Mouse (Mus musculus) forebrain, postnatal 0 days (tissue): ENCODE results near the gene Siva1. TPM values are rescaled to one million over a fixed set of nuclear protein-coding genes. Genes with fewer than 3 reads are reported as not detected.
A peak's percentile ranks its signal among the peaks of the same experiment; 100 is the strongest.

Experiments used
- ATAC-seq: fragments of 200-750 bp; cut with Nextera tagmentation; 2 replicates; pipeline ENCODE4 v1.8.0; 2017; ENCODE audit warnings: mild to moderate bottlenecking, moderate library complexity
- DNase-seq: peaks from one replicate; pipeline ENCODE4 v3.0.0-alpha.2; 2015
- H3K27ac ChIP-seq: fragments of 300-500 bp; sonication (generic); 2 replicates; pipeline ENCODE4 v1.5.1; 2014; ENCODE audit warnings: low read depth, mild to moderate bottlenecking, antibody characterized with exemption, low read length, moderate library complexity, mixed read lengths
- H3K27me3 ChIP-seq: fragments of 300-500 bp; sonication (generic); 2 replicates; pipeline ENCODE4 v1.6.1; 2014; ENCODE audit warnings: mild to moderate bottlenecking, low read length, mixed read lengths; ENCODE audit not compliant: insufficient read depth
- H3K36me3 ChIP-seq: fragments of 300-500 bp; sonication (generic); 2 replicates; pipeline ENCODE4 v1.6.1; 2014; ENCODE audit warnings: mild to moderate bottlenecking, moderate library complexity; ENCODE audit not compliant: insufficient read depth
- H3K4me1 ChIP-seq: fragments of 300-500 bp; sonication (generic); 2 replicates; pipeline ENCODE4 v1.6.1; 2014; ENCODE audit warnings: antibody characterized with exemption; ENCODE audit not compliant: insufficient read depth
- H3K4me2 ChIP-seq: fragments of 300-500 bp; sonication (generic); 2 replicates; pipeline ENCODE4 v1.6.1; 2014; ENCODE audit warnings: low read depth, mild to moderate bottlenecking, moderate library complexity
- H3K4me3 ChIP-seq: fragments of 300-500 bp; sonication (generic); 2 replicates; pipeline ENCODE4 v1.5.1; 2014; ENCODE audit warnings: low read depth, low read length, mixed read lengths
- H3K9ac ChIP-seq: fragments of 300-500 bp; sonication (generic); 2 replicates; pipeline ENCODE4 v1.6.1; 2014; ENCODE audit warnings: mild to moderate bottlenecking
- H3K9me3 ChIP-seq: fragments of 300-500 bp; sonication (generic); 2 replicates; pipeline ENCODE4 v1.6.1; 2016; ENCODE audit warnings: low read length
- CTCF ChIP-seq: sonication (generic); IDR thresholded peaks from 2 replicates; pipeline ENCODE4 v1.5.1; 2016; ENCODE audit warnings: antibody characterized with exemption, control low read depth, low read depth
- WGBS: fragments of 180-500 bp; shearing (Covaris S2); extraction: QIAGEN DNeasy Blood & Tissue Kit; methylation state at CpG from one replicate; pipeline ENCODE4 v1.1.7; 2014; 5-methylcytosine and 5-hydroxymethylcytosine counted together
- polyA plus RNA-seq: library from polyadenylated mRNA; unstranded; fragments of >200 nt; fragmentation: Nextera tagmentation; extraction: Ambion mirVana; gene quantifications from 2 replicates; pipeline ENCODE4 v1.2.1, GENCODE M21; 2015
- total RNA-seq: library from RNA; depleted of rRNA; stranded (reverse); fragments of >200 nt; gene quantifications from 2 replicates; pipeline ENCODE4 v1.2.3, GENCODE M21; 2014; rRNA removed

The Siva1 gene
- total RNA-seq: 28.0 and 31.4 TPM in 2 replicates
- polyA plus RNA-seq: 50.5 and 61.5 TPM in 2 replicates

DNA sequence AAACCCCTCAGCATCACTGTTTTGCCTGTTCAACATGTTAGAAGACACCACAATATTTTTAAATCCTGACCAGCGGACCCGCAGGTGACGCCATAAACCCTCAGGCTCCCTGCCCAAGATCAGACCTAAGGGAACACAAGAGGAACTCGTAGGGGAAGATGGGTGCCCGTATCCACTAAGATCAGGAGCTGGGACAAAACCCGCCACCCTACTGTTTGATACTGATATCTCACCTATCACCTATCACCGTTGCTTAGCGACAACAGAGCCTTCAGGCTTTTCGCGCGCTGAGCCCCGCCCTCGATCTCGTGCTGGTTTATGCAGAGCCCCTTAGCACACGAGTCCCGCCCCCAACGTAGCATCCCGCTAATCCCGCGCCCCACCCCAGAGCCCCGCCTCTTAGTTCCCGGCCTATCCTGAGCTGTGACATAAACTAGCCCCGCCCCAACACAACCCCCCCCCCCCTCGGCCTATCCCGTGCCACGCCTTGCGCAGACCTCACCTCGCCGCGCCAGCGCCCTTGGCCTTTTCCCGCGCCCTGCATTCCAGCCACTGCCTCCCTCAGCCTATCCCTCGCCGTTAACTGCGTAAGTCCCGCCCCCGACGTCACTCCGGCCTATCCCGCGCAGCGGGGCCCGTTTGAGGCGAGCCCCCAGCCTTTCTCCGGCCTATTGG is at the start of gene Siva1:
Siva1 (plus strand) TSS at position 500 of the 675 bp plus-strand sequence.
- ATAC-seq (peak; percentile 94), DNase-seq (peak; percentile 96)
- Histone ChIP-seq H3K9ac (peak within 1 kb of the TSS; percentile 71), H3K4me2 (peak within 1 kb of the TSS; percentile 91), H3K27me3 (no peaks in the 10 kb centered on the region), H3K27ac (peak within 1 kb of the TSS; percentile 80), H3K36me3 (peaks cover 20% of the 10 kb centered on the region), H3K4me1 (peaks cover 17% of the 10 kb centered on the region), H3K9me3 (no peaks in the 10 kb centered on the region), H3K4me3 (peak within 1 kb of the TSS; percentile 64)
- no peak for TF ChIP-seq CTCF
- WGBS: 5% methylated on average over 44 of the region's 46 CpGs

- no peaks in the 10 kb centered on the region for H3K36me3 ChIP-seq
- TF ChIP-seq CTCF: no peak
- no peak overlapping the region for H3K9ac ChIP-seq
- H3K4me3 ChIP-seq: no peak overlapping the region
- H3K27me3 ChIP-seq: no peaks in the 10 kb centered on the region
- peak; percentile 50 for DNase-seq
- 21% methylated on average over 4 of the region's 4 CpGs for WGBS
- no peak overlapping the region for H3K4me2 ChIP-seq
- H3K27ac ChIP-seq: no peak overlapping the region
- H3K4me1 ChIP-seq: peaks cover 12% of the 10 kb centered on the region; the same call in 1 of the 2 replicates
- H3K9me3 ChIP-seq: no peaks in the 10 kb centered on the region
- no peak for ATAC-seq
These were observed 49.5 kb upstream of the Siva1 start for GRCm38 (mm10) chr12:112594989-112595388.

DNA sequence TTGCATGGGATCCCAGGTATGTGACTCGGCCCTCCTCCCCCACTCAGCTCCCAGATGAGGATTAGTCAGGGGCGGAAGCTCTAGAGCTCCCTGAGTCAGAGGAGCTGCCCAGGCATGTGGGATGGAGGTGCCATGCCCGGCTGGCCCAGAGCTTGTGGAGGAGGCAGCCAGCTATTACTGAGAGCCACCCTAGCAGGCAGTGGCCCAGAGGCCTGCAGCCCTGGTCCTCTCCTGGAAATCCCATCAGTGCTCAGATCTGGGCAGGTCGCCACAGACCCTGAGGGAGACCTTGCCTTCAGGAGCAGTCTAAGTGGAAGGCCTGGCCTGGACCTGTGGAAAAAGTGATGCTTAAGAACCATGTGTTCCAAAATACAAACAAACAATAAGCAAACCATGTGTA is 48.9 kb upstream of the Siva1 start:
- no peaks in the 10 kb centered on the region for H3K27me3 ChIP-seq
- 77% methylated on average over 4 of the region's 4 CpGs for WGBS
- H3K4me2 ChIP-seq: no peak overlapping the region
- DNase-seq (no peak), ATAC-seq (no peak)
- H3K36me3 ChIP-seq: no peaks in the 10 kb centered on the region
- no peak overlapping the region for H3K27ac ChIP-seq
- no peak for TF ChIP-seq CTCF
- no peak overlapping the region for H3K4me3 ChIP-seq
- no peaks in the 10 kb centered on the region for H3K9me3 ChIP-seq
- H3K9ac ChIP-seq: no peak overlapping the region
- peaks cover 12% of the 10 kb centered on the region; the same call in 1 of the 2 replicates for H3K4me1 ChIP-seq

DNA sequence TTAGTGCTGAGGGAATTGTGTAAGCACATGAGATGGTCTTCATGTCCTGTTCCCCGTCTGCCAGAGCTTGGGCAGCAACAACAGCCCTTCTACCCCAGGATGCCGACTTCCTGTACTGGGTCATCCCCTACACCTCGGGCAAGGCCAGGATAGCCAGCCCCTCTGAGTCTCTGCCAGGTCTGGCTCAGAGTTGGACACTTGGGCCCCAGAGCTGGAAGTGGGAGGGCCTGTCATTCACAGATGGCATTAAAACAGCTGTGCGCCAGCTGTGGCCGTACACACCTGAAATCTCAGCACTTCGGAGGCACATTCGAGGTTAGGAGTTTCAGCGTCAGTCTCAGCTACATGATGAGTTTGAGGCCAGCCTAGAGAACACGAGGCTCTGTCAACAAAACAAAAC is 48.0 kb upstream of the Siva1 start:
- H3K36me3 ChIP-seq: 0 out of 2 replicates have a peak, but pooled peaks cover 3% of the 10 kb centered on the region
- 76% methylated on average over 9 of the region's 9 CpGs for WGBS
- ATAC-seq: no peak
- no peaks in the 10 kb centered on the region for H3K27me3 ChIP-seq
- H3K4me3 ChIP-seq: no peak overlapping the region
- H3K4me2 ChIP-seq: no peak overlapping the region
- H3K27ac ChIP-seq: no peak overlapping the region
- H3K4me1 ChIP-seq: peaks cover 10% of the 10 kb centered on the region; the same call in 1 of the 2 replicates
- no peak for DNase-seq
- TF ChIP-seq CTCF: no peak
- no peak overlapping the region for H3K9ac ChIP-seq
- H3K9me3 ChIP-seq: no peaks in the 10 kb centered on the region

DNA sequence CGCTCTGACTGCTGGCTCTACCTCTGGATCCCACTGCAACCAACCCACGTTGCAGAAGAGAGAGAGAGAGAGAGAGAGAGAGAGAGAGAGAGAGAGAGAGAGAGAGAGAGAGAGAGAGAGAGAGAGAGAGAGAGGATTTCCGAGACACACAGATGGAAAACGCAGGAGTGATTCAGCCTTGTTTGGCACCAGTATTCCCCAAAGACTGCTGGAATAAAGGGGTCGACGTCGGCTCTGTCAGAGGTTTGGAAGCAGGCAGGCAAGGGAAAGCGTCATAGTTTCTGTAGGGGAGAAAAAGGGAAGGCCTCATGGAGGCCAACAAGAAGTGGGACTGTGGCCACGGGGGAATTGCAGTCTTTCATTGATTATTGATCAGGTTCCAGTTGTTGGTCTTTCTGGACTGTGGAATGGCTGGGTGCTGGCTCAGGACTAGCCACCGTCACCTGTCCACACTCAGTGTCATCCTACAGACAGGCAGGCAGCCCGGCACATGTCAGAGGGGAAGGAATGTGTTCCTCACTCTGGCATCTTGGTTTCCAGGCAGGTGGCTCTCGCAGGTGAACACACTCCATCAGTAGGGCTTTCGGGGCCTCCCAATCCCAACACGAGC is 47.5 kb upstream of the Siva1 start:
- Histone ChIP-seq H3K4me2 (no peak overlapping the region), H3K4me3 (no peak overlapping the region), H3K9ac (no peak overlapping the region), H3K36me3 (0 out of 2 replicates have a peak, but pooled peaks cover 5% of the 10 kb centered on the region), H3K9me3 (no peaks in the 10 kb centered on the region), H3K27me3 (no peaks in the 10 kb centered on the region), H3K27ac (no peak overlapping the region), H3K4me1 (peaks cover 10% of the 10 kb centered on the region; the same call in 1 of the 2 replicates)
- DNase-seq (no peak), ATAC-seq (no peak)
- no peak for TF ChIP-seq CTCF
- 56% methylated on average over 14 of the region's 14 CpGs for WGBS

- no peak overlapping the region for H3K4me3 ChIP-seq
- no peaks in the 10 kb centered on the region for H3K27me3 ChIP-seq
- H3K36me3 ChIP-seq: 0 out of 2 replicates have a peak, but pooled peaks cover 5% of the 10 kb centered on the region
- no peak for DNase-seq
- peak; percentile 32; the same call in 1 of the 2 replicates for ATAC-seq
- no peak overlapping the region for H3K4me2 ChIP-seq
- no peaks in the 10 kb centered on the region for H3K9me3 ChIP-seq
- 73% methylated on average over 8 of the region's 8 CpGs for WGBS
- H3K4me1 ChIP-seq: peaks cover 10% of the 10 kb centered on the region; the same call in 1 of the 2 replicates
- H3K9ac ChIP-seq: no peak overlapping the region; the same call in 1 of the 2 replicates
- no peak overlapping the region for H3K27ac ChIP-seq
- no peak for TF ChIP-seq CTCF
These were observed 46.9 kb upstream of the Siva1 start for GRCm38 (mm10) chr12:112597618-112598017.

GRCm38 (mm10) chr12:112599198-112599597 is 45.3 kb upstream of the Siva1 start:
- no peaks in the 10 kb centered on the region for H3K9me3 ChIP-seq
- TF ChIP-seq CTCF: no peak

More at GRCm38 (mm10) chr12:112599198-112599597, 45.3 kb upstream of the Siva1 start:
- no peak overlapping the region for H3K4me3 ChIP-seq
- DNase-seq (no peak), ATAC-seq (no peak)
- H3K27ac ChIP-seq: no peak overlapping the region
- H3K9ac ChIP-seq: no peak overlapping the region
- no peak overlapping the region for H3K4me2 ChIP-seq
- H3K4me1 ChIP-seq: peaks cover 10% of the 10 kb centered on the region; the same call in 1 of the 2 replicates
- H3K36me3 ChIP-seq: 0 out of 2 replicates have a peak, but pooled peaks cover 5% of the 10 kb centered on the region
- WGBS: 47% methylated on average over 4 of the region's 4 CpGs
- no peaks in the 10 kb centered on the region for H3K27me3 ChIP-seq
